Mouse (Mus musculus) embryonic fibroblast, embryonic 13.5 days (primary cell): ENCODE data around the gene Speg. TPM values are rescaled to one million over a fixed set of nuclear protein-coding genes. Genes with fewer than 3 reads are reported as not detected.

Experiments
- H3K27ac ChIP-seq: 2 replicates; pipeline ENCODE4 v1.5.1; 2012; ENCODE audit warnings: low read length, control low read depth, inconsistent platforms; ENCODE audit not compliant: insufficient read depth
- H3K4me1 ChIP-seq: 2 replicates; pipeline ENCODE4 v1.6.1; 2011; ENCODE audit warnings: low read length; ENCODE audit not compliant: control insufficient read depth, insufficient read depth
- H3K4me3 ChIP-seq: 2 replicates; pipeline ENCODE4 v1.5.1; 2011; ENCODE audit warnings: mild to moderate bottlenecking, control low read depth, low read length; ENCODE audit not compliant: insufficient read depth
- CTCF ChIP-seq: IDR thresholded peaks from 2 replicates; pipeline ENCODE4 v1.5.1; 2011; ENCODE audit warnings: mild to moderate bottlenecking, control low read depth, low read length, moderate library complexity, borderline replicate concordance; ENCODE audit not compliant: insufficient read depth
- POLR2A ChIP-seq: IDR thresholded peaks from 2 replicates; pipeline ENCODE4 v1.6.1; 2011; ENCODE audit warnings: low read depth, mild to moderate bottlenecking, control low read depth, low read length, moderate library complexity
- polyA plus RNA-seq: library from polyadenylated mRNA; stranded (reverse); fragments of >200 nt; gene quantifications from 2 replicates; pipeline ENCODE4 v1.2.4, GENCODE M21; 2011; ENCODE audit warnings: low read depth; ENCODE audit not compliant: missing spikeins, insufficient read length

The Speg gene
- polyA plus RNA-seq, 1 experiment, result 54.2 TPM

- peaks cover 20% of the 10 kb centered on the region for H3K4me1 ChIP-seq
- H3K27ac ChIP-seq, result peak overlapping the region; percentile 95
- H3K4me3 ChIP-seq, result no peak overlapping the region
- TF ChIP-seq POLR2A (no peak), CTCF (no peak)
Measured at GRCm38 (mm10) chr1:75393139-75393538, 18.0 kb downstream of the Speg start.

GRCm38 (mm10) chr1:75393846-75394245 is 18.7 kb downstream of the Speg start:
- no peak overlapping the region for H3K4me3 ChIP-seq
- no peak for TF ChIP-seq POLR2A
- no peak for TF ChIP-seq CTCF
- peak overlapping the region; percentile 95 for H3K27ac ChIP-seq
- H3K4me1 ChIP-seq, result peaks cover 20% of the 10 kb centered on the region

GRCm38 (mm10) chr1:75398761-75399402 is 23.8 kb downstream of the Speg start:
- no peak overlapping the region for H3K4me3 ChIP-seq
- H3K27ac ChIP-seq, result peak overlapping the region; percentile 86
- peak; percentile 49; the same call in 1 of the 2 replicates for TF ChIP-seq POLR2A
- TF ChIP-seq CTCF, result no peak

GRCm38 (mm10) chr1:75399755-75400492 is 24.8 kb downstream of the Speg start:
- H3K4me1 ChIP-seq, result peaks cover 5% of the 10 kb centered on the region; the same call in 1 of the 2 replicates
- peak overlapping the region; percentile 86 for H3K27ac ChIP-seq
- TF ChIP-seq CTCF (no peak), POLR2A (peak; percentile 82)
- H3K4me3 ChIP-seq, result peak overlapping the region; percentile 8; the same call in 1 of the 2 replicates

More at GRCm38 (mm10) chr1:75398761-75399402, 23.8 kb downstream of the Speg start:
- H3K4me1 ChIP-seq, result peaks cover 5% of the 10 kb centered on the region; the same call in 1 of the 2 replicates

- peak overlapping the region; percentile 8; the same call in 1 of the 2 replicates for H3K4me3 ChIP-seq
- TF ChIP-seq CTCF, result no peak
- TF ChIP-seq POLR2A, result no peak
- peaks cover 5% of the 10 kb centered on the region; the same call in 1 of the 2 replicates for H3K4me1 ChIP-seq
- H3K27ac ChIP-seq, result peak overlapping the region; percentile 67
Measured at GRCm38 (mm10) chr1:75400493-75401115, 25.5 kb downstream of the Speg start.

GRCm38 (mm10) chr1:75405547-75405946 is 30.4 kb downstream of the Speg start:
- Histone ChIP-seq H3K4me1 (peaks cover 2% of the 10 kb centered on the region; the same call in 1 of the 2 replicates), H3K27ac (no peak overlapping the region), H3K4me3 (no peak overlapping the region)
- TF ChIP-seq POLR2A (no peak), CTCF (no peak)

- no peak overlapping the region for H3K4me3 ChIP-seq
- H3K27ac ChIP-seq, result no peak overlapping the region
- H3K4me1 ChIP-seq, result no peaks in the 10 kb centered on the region
- TF ChIP-seq CTCF (no peak), POLR2A (no peak)
Measured at GRCm38 (mm10) chr1:75406173-75406572, 31.1 kb downstream of the Speg start.

- Histone ChIP-seq H3K4me1 (no peaks in the 10 kb centered on the region), H3K4me3 (no peak overlapping the region), H3K27ac (no peak overlapping the region)
- no peak for TF ChIP-seq CTCF
- TF ChIP-seq POLR2A, result no peak
Measured at GRCm38 (mm10) chr1:75407056-75407455, 32.0 kb downstream of the Speg start.

GRCm38 (mm10) chr1:75408210-75408609 is 33.1 kb downstream of the Speg start:
- TF ChIP-seq POLR2A, result no peak
- TF ChIP-seq CTCF, result no peak
- Histone ChIP-seq H3K4me3 (no peak overlapping the region), H3K4me1 (no peaks in the 10 kb centered on the region), H3K27ac (no peak overlapping the region)

GRCm38 (mm10) chr1:75409950-75410349 is 34.9 kb downstream of the Speg start:
- no peak overlapping the region for H3K4me3 ChIP-seq
- H3K4me1 ChIP-seq, result no peaks in the 10 kb centered on the region
- H3K27ac ChIP-seq, result no peak overlapping the region
- TF ChIP-seq CTCF (no peak), POLR2A (no peak)
